Mouse (Mus musculus) layer of hippocampus, postnatal 14 days (tissue): Measurements from ENCODE around the gene Gstt4. TPM values are rescaled to one million over a fixed set of nuclear protein-coding genes. Genes with fewer than 3 reads are reported as not detected.
A peak's percentile ranks its signal among the peaks of the same experiment; 100 is the strongest.

Source experiments
- DNase-seq, 2 experiments: peaks; one replicate each; pipeline ENCODE4 v3.0.0; 2021 to 2022; ENCODE audit warnings: low spot score in 2 of 2, mixed read lengths in 1 of 2
- total RNA-seq, 2 experiments: library from RNA; stranded (reverse); gene quantifications; 2 replicates each; pipeline ENCODE4 v1.2.3; 2021

Gstt4 gene
- total RNA-seq, 2 experiments from 2014 or later = not detected

- DNase-seq = no peak
Measured at GRCm38 (mm10) chr10:75835761-75836531, 13.6 kb upstream of the Gstt4 start.

GRCm38 (mm10) chr10:75835307-75835706 is 13.0 kb upstream of the Gstt4 start:
- no peak for DNase-seq

GRCm38 (mm10) chr10:75834721-75835120 is 12.4 kb upstream of the Gstt4 start:
- DNase-seq = no peak

GRCm38 (mm10) chr10:75834250-75834649 is 11.9 kb upstream of the Gstt4 start:
- no peak for DNase-seq

- DNase-seq = no peak
Measured at GRCm38 (mm10) chr10:75833456-75834080, 11.2 kb upstream of the Gstt4 start.

- DNase-seq = no peak
Measured at GRCm38 (mm10) chr10:75832272-75832895, 10.0 kb upstream of the Gstt4 start.

GRCm38 (mm10) chr10:75830275-75830670 is 7.9 kb upstream of the Gstt4 start:
- no peak for DNase-seq

GRCm38 (mm10) chr10:75829529-75830274 is 7.4 kb upstream of the Gstt4 start:
- DNase-seq = no peak

- DNase-seq = peak; percentile 25 to 81
Measured at GRCm38 (mm10) chr10:75828500-75828931, 6.2 kb upstream of the Gstt4 start.

- DNase-seq = peak in 1 of 2 experiments; percentile 40
Measured at GRCm38 (mm10) chr10:75827668-75828360, 5.5 kb upstream of the Gstt4 start.

GRCm38 (mm10) chr10:75824530-75824929 is 2.2 kb upstream of the Gstt4 start:
- no peak for DNase-seq

- no peak for DNase-seq
Measured at GRCm38 (mm10) chr10:75823782-75824181, 1.4 kb upstream of the Gstt4 start.

GRCm38 (mm10) chr10:75819882-75820281 is 2.5 kb downstream of the Gstt4 start:
- no peak for DNase-seq

GRCm38 (mm10) chr10:75818641-75819040 is 3.7 kb downstream of the Gstt4 start:
- DNase-seq = no peak

GRCm38 (mm10) chr10:75804217-75804616 is 18.1 kb downstream of the Gstt4 start:
- DNase-seq = no peak

- peak in 1 of 2 experiments; percentile 9 for DNase-seq
Measured at GRCm38 (mm10) chr10:75798176-75798696, 24.1 kb downstream of the Gstt4 start, which contains the start of gene Gstt1. Gene Gstt1, minus strand, starts transcription at chr10:75798584.

- peak; percentile 9 to 39 for DNase-seq
Measured at GRCm38 (mm10) chr10:75797619-75798175, 24.6 kb downstream of the Gstt4 start.

GRCm38 (mm10) chr10:75796731-75797516 is 25.4 kb downstream of the Gstt4 start:
- no peak for DNase-seq

- no peak for DNase-seq
Measured at GRCm38 (mm10) chr10:75794880-75795279, 27.5 kb downstream of the Gstt4 start.
